Comparison of ENCODE assay signal across 11 mouse cellular contexts in genomic region chr15:9086813-9087212, GRCm38 (mm10). TPM values are rescaled to one million over a fixed set of nuclear protein-coding genes. Genes with fewer than 3 reads are reported as not detected.
DNase-seq lines count a peak whose midpoint lies in the region; ATAC-seq and TF ChIP-seq lines count a peak whose summit lies in the region.
"Had no signal": no experiment of that assay in that cellular context is flagged by ENCODE, and none has a peak within 500 bp of the region (broad histone marks: within the 10 kb centered on the region; RNA-seq: fewer than 3 reads in every experiment).

No protein-coding gene starts in this region.

- H3K4me2 ChIP-seq in heart, embryonic 14.5 days (ENCODE audit: low read length): no peak overlapping the region
- H3K4me2 ChIP-seq in hindbrain, embryonic 14.5 days (replicated peaks): no peak overlapping the region
- H3K4me2 ChIP-seq: limb, embryonic 12.5 days had no signal

- DNase-seq in heart, postnatal 25 days (ENCODE audit: low spot score): no peak
- DNase-seq in Muller cell, postnatal 12 days (ENCODE audit: inconsistent ontology term): peak; percentile 83
- DNase-seq in hindbrain, embryonic 14.5 days (ENCODE audit: low spot score): no peak
- DNase-seq in gastrocnemius, postnatal 14 days: no peak
- no peak for DNase-seq in left cerebral cortex, postnatal 14 days (ENCODE audit: low spot score in 2 of 2)
- DNase-seq in right cerebral cortex, postnatal 36 days (ENCODE audit: low spot score in 2 of 2): no peak
- DNase-seq: kidney, postnatal 4 days had no signal

- H3K4me3 ChIP-seq in heart, embryonic 14.5 days (ENCODE audit: control insufficient read depth in 1 of 2, insufficient read depth in 1 of 2, low read depth in 1 of 2, low read length in 2 of 2): no peak overlapping the region
- peak overlapping the region; percentile 63 for H3K4me3 ChIP-seq in E14TG2a.4 (replicated peaks; ENCODE audit: low read length)
- no peak overlapping the region for H3K4me3 ChIP-seq in hindbrain, embryonic 14.5 days (replicated peaks; ENCODE audit: low read length)
- H3K4me3 ChIP-seq: limb, embryonic 12.5 days; myocyte had no signal

- intact Hi-C loops in heart, postnatal 25 days (cut with DNase I): no loop called here
- intact Hi-C loops in gastrocnemius, postnatal 14 days (cut with DNase I; ENCODE audit: low total_unique reads): no loop called here
- intact Hi-C loops in left cerebral cortex, postnatal 14 days (cut with DNase I): no loop called here

- H3K27ac ChIP-seq in heart, embryonic 14.5 days (replicated peaks in 1 of 2; ENCODE audit: control insufficient read depth in 1 of 2, insufficient read depth in 1 of 2, low read depth in 2 of 2, low read length in 2 of 2): peak overlapping the region; percentile 17 to 42; a peak in 1 of 4 replicates
- no peak overlapping the region for H3K27ac ChIP-seq in hindbrain, embryonic 14.5 days
- H3K27ac ChIP-seq: limb, embryonic 12.5 days had no signal

- peaks cover 20 to 34% of the 10 kb centered on the region in 2 experiments for H3K4me1 ChIP-seq in heart, embryonic 14.5 days (ENCODE audit: control insufficient read depth in 2 of 2, insufficient read depth in 2 of 2, low read length in 2 of 2)
- peaks cover 37% of the 10 kb centered on the region for H3K4me1 ChIP-seq in E14TG2a.4 (replicated peaks; ENCODE audit: low read depth, low read length)
- H3K4me1 ChIP-seq in hindbrain, embryonic 14.5 days (replicated peaks; ENCODE audit: control insufficient read depth, insufficient read depth, low read length): no peaks in the 10 kb centered on the region
- H3K4me1 ChIP-seq: limb, embryonic 12.5 days had no signal

- H3K9me3 ChIP-seq in heart, embryonic 14.5 days (ENCODE audit: control insufficient read depth, low read length): no peaks in the 10 kb centered on the region
- no peaks in the 10 kb centered on the region for H3K9me3 ChIP-seq in E14TG2a.4 (ENCODE audit: low read length)
- H3K9me3 ChIP-seq in hindbrain, embryonic 14.5 days (ENCODE audit: control insufficient read depth, low read length): no peaks in the 10 kb centered on the region
- H3K9me3 ChIP-seq: limb, embryonic 12.5 days had no signal

- no peak for TF ChIP-seq CTCF in E14TG2a.4 (conservative IDR thresholded peaks at IDR 0.05; ENCODE audit: low read length)

- H3K27me3 ChIP-seq in heart, embryonic 14.5 days (ENCODE audit: control insufficient read depth, insufficient read depth, low read length): no peaks in the 10 kb centered on the region
- H3K27me3 ChIP-seq in E14TG2a.4 (ENCODE audit: insufficient read depth, low read length): no peaks in the 10 kb centered on the region
- H3K27me3 ChIP-seq in hindbrain, embryonic 14.5 days (ENCODE audit: control insufficient read depth, insufficient read depth, low read length): no peaks in the 10 kb centered on the region
- H3K27me3 ChIP-seq: limb, embryonic 12.5 days had no signal

- peaks cover 62% of the 10 kb centered on the region for H3K36me3 ChIP-seq in heart, embryonic 14.5 days (ENCODE audit: control insufficient read depth, insufficient read depth, low read length)
- peaks cover 74% of the 10 kb centered on the region for H3K36me3 ChIP-seq in E14TG2a.4 (ENCODE audit: insufficient read depth, low read length)
- H3K36me3 ChIP-seq in hindbrain, embryonic 14.5 days (replicated peaks; ENCODE audit: control insufficient read depth, insufficient read depth): peaks cover 5% of the 10 kb centered on the region

- H3K9ac ChIP-seq in heart, embryonic 14.5 days (ENCODE audit: low read length): peak overlapping the region; percentile 32; the same call in 1 of the 2 replicates
- H3K9ac ChIP-seq in hindbrain, embryonic 14.5 days: no peak overlapping the region
- H3K9ac ChIP-seq: limb, embryonic 12.5 days had no signal

- WGBS in heart, embryonic 14.5 days: 33% methylated on average over 11 of the region's 11 CpGs
- WGBS in hindbrain, embryonic 14.5 days: 41% methylated on average over 11 of the region's 11 CpGs

- no peak for ATAC-seq in heart, embryonic 14.5 days (ENCODE audit: insufficient number of reproducible peaks, insufficient read depth, low FRiP score, low read depth)
- ATAC-seq in hindbrain, embryonic 14.5 days (ENCODE audit: low FRiP score): peak; percentile 40; the same call in 1 of the 2 replicates

RNA-seq across cellular contexts. Expression of gene Nadk2, which starts 15.8 kb away (rescaled TPM):
- 60.8 and 61.2 TPM in 2 replicates for polyA plus RNA-seq in heart, embryonic 14.5 days (2014; fragmentation: Nextera tagmentation; extraction: Ambion mirVana)
- total RNA-seq in heart, postnatal 25 days (2021): 10 to 100 TPM; 53.9 to 54.1 TPM
- 37.8 and 38.4 TPM in 2 replicates for polyA plus RNA-seq in hindbrain, embryonic 14.5 days (2014; fragmentation: Nextera tagmentation; extraction: Ambion mirVana)
- total RNA-seq in gastrocnemius, postnatal 14 days (2021): 10 to 100 TPM; 21.1 to 25.0 TPM
- total RNA-seq in left cerebral cortex, postnatal 14 days (2021): 10 to 100 TPM; 40.9 to 46.2 TPM

RNA-seq across cellular contexts. Expression of gene Lmbrd2, which starts 53.5 kb away (rescaled TPM):
- 2.9 and 3.8 TPM in 2 replicates for polyA plus RNA-seq in heart, embryonic 14.5 days (2014; fragmentation: Nextera tagmentation; extraction: Ambion mirVana)
- 10 to 100 TPM; 10.8 to 12.7 TPM for total RNA-seq in heart, postnatal 25 days (2021)
- 7.6 and 8.5 TPM in 2 replicates for polyA plus RNA-seq in hindbrain, embryonic 14.5 days (2014; fragmentation: Nextera tagmentation; extraction: Ambion mirVana)
- 10 to 100 TPM; 12.7 to 14.6 TPM for total RNA-seq in gastrocnemius, postnatal 14 days (2021)
- 10 to 100 TPM; 65.7 to 66.0 TPM for total RNA-seq in left cerebral cortex, postnatal 14 days (2021)

Comparison
In these comparisons a context has a peak if more than half of its experiments do, and no peak if none do; other contexts are left out.
1. RNA of gene Lmbrd2, which starts 53.5 kb away (total RNA-seq): 65.7 to 66.0 TPM in left cerebral cortex, postnatal 14 days; 12.7 to 14.6 TPM in gastrocnemius, postnatal 14 days and 10.8 to 12.7 TPM in heart, postnatal 25 days; every median in the first group is over 4 times any median in the second.